Mouse (Mus musculus): ENCODE results near the gene Gm11555.
A peak's percentile ranks its signal among the peaks of the same experiment; 100 is the strongest.
"Not testable (repeated sequence)": the region's sequence is repeated elsewhere in the genome, so short reads cannot be mapped to it uniquely, and the experiment has no call there.

Gene Gm11555

GRCm38 (mm10) chr11:99650136-99650535 lies at the start of gene Gm11555:
Gene Gm11555 (minus strand): TSS chr11:99650236.
- DNase-seq (ENCODE audit: low read depth, low spot score), result no peak

GRCm38 (mm10) chr11:99690463-99690862 lies 40.4 kb upstream of the Gm11555 start, which contains the start of gene Gm14190:
Gene Gm14190 (minus strand): TSS chr11:99690740.
- no peak for DNase-seq (ENCODE audit: low read depth, low spot score)

DNA sequence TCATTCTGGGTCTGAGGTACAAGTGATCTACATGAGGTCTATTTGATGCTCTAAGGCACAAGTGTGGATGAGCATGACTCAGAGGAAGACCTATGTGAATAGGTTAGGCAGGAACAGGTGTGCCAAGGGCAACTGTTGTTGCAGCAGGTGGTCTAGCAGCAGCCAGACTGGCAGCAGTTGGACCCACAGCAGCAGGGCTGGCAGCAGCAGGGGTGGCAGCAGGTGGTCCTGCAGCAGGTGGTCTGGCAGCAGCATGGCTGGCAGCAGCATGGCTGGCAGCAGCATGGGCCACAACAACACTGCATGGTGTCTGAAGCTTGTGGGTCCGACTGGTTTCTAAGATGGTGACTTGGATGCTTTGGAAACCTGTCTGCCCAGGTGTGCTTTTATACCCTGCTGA lies 35.2 kb upstream of the Gm11555 start:
- DNase-seq (ENCODE audit: low read depth, low spot score), result not testable (repeated sequence)

DNA sequence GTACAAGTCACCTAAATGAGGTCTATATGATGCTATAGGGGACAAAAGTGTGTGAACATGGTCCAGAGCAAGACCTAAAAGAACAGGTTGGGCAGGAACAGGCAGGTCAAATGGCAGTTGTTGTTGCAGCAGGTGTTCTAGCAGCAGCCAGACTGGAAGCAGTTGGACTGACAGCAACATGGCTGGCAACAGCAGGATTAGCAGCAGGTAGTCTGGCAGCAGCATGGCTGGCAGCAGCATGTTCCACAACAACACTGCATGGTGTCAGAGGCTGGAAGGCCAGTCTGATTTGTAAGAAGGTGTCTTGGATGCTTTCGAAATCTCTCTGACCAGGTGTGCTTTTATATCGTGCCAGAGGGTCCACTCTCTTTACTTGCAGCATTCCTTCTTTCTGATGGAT lies 33.4 kb upstream of the Gm11555 start:
- no peak for DNase-seq (ENCODE audit: low read depth, low spot score)

DNA sequence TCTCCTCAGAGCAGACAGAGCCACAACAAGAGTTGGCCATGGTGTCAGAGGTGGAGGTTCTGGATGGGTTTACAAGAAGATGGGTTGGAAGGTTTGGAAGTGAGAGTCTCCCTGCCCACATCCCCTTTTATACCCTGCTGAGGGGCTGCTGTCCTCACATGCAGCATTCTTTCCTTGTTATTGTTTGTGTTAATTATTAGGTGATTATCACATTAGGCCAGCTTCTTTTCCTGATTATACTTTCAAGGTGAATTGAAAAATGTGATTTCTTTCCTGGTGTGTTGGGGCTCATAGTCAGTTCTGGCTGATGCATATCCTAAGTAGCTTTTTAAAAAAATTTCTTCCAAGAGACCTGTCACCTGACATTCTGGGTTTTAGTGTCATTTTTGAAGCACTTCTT lies 15.8 kb upstream of the Gm11555 start, which contains the start of gene Krtap4-6:
Gene Krtap4-6 (minus strand): TSS at position 101 of the 400 bp plus-strand sequence.
- no peak for DNase-seq (ENCODE audit: low read depth, low spot score)

- DNase-seq (ENCODE audit: low read depth, low spot score), result no peak
These were observed 12.8 kb upstream of the Gm11555 start for GRCm38 (mm10) chr11:99662802-99663201.

DNA sequence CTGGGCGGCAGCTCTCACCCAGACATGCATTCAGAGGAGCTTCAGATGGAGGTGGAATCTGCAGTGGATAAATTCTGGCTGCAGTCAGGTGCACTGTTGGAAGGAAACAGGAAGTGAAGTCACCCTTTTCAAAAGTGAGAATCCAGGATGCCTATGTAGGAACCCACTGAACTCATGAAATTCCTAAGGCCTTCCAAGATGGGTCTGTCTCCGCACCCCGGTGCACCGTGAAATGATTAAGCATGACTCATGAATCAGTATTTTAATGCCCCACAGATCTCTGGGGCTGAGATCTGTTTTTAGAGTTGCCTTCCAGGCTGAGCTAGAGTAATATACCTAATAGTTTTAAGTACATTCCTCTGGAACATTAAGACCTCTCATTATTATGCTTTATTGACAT lies 9.2 kb upstream of the Gm11555 start:
- no peak for DNase-seq (ENCODE audit: low read depth, low spot score)

- not testable (repeated sequence) for DNase-seq (ENCODE audit: low read depth, low spot score)
These were observed 8.5 kb upstream of the Gm11555 start, which contains the start of gene Gm11563 for GRCm38 (mm10) chr11:99658467-99659010. Gene Gm11563 (minus strand): TSS chr11:99658960.

DNA sequence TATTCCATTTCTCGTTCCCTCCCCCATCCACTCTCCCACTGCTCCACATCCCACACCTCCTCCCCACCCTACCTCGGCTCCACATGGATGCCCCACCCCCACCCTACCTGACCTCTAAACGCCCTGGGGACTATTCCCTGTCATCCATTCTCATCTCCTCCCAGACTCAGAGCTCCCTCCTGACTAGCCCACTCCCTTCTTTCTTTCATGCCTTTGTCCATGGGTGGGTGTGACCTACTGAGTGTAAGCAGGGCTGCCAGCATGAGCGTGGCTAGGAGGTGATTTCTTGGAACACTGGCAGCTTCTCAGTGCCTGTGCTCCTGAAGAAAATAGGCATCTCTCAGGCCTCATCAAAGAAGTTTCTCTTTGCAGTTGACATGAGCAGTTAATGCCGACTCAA lies 7.0 kb upstream of the Gm11555 start:
- no peak for DNase-seq (ENCODE audit: low read depth, low spot score)

DNA sequence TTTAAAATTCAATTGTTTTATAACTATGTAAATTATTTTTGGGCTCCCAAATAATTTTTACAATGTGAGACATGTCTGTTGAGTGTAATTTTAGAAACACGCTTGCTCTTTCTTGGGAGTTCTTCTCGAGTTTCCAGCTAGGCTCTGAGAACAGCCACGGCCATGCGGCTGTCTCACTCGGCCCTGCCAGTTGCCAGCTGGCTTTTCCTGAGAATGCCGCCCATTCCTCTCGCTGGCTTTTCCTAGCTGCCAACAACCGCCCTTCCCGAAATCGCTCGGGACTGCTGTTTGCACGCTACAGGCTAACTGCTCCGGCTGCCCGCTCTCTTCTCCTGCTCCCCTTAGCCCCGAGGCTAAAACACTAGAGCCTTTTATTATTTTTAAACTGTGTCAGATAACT lies 3.6 kb downstream of the Gm11555 start:
- DNase-seq (ENCODE audit: low read depth, low spot score), result peak; percentile 22

- no peak for DNase-seq (ENCODE audit: low read depth, low spot score)
These were observed 5.7 kb downstream of the Gm11555 start for GRCm38 (mm10) chr11:99644351-99644750.

DNA sequence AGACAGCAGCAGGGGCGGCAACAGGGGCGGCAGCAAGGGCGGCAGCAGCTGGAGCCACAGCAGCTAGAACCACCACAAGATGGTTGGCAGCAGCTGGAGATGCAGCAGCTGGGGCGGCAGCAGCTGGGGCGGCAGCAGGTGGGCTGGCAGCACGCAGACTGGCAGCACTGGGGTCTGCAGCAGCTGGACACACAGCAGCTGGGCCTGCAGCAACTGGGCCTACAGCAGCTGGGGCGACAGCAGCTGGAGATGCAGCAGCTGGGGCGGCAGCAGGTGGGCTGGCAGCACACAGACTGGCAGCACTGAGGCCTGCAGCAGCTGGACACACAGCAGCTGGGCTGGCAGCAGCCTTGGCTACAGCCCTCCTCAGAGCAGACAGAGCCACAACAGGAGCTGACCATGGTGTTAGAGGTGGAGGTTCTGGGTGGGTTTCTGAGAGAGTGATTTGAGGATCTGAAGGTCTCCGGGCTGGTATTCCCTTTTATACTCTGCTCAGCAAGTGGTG lies 6.3 kb downstream of the Gm11555 start, which contains the start of gene Krtap4-7:
Gene Krtap4-7 (minus strand): TSS at position 455 of the 505 bp plus-strand sequence.
- not testable (repeated sequence) for DNase-seq (ENCODE audit: low read depth, low spot score)

GRCm38 (mm10) chr11:99640926-99641325 lies 9.1 kb downstream of the Gm11555 start:
- no peak for DNase-seq (ENCODE audit: low read depth, low spot score)

DNA sequence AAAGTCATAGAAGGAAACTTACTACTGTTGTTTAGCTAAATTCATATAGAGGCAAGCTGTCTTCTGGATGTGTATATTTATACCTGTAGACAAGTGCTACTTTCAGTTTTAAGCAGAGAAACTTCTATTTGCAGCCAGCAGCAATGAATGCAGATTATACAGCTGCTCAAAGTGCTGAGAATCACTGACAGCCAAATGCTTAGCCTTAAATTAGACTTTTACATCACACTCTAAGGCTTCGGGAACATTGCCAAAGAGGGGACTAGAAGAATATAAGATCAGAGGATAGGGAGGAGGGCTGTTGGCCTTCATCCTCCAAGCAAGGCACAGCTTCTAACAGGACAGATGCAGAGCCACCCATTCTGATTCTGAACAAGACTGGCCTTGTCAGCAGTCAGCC lies 12.9 kb downstream of the Gm11555 start:
- peak; percentile 53 for DNase-seq (ENCODE audit: low read depth, low spot score)

DNA sequence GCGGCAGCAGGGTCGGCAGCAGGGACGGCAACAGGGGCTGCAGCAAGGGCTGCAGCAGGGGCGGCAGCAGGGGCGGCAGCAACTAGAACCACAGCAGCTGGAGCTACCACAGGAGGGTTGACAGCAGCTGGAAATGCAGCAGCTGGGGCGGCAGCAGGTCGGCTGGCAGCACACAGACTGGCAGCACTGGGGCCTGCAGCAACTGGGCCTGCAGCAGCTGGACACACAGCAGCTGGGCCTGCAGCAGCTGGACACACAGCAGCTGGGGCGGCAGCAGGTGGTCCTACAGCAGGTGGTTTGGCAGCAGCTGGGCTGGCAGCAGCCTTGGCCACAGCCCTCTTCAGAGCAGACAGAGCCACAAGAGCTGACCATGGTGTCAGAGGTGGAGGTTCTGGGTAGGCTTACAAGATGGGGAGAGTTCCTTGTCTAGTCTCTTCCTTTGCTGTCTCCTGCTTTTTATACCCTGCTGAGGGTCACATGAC lies 15.3 kb downstream of the Gm11555 start, which contains the start of gene Krtap4-2:
Gene Krtap4-2 (minus strand): TSS at position 432 of the 482 bp plus-strand sequence.
- no peak for DNase-seq (ENCODE audit: low read depth, low spot score)

DNA sequence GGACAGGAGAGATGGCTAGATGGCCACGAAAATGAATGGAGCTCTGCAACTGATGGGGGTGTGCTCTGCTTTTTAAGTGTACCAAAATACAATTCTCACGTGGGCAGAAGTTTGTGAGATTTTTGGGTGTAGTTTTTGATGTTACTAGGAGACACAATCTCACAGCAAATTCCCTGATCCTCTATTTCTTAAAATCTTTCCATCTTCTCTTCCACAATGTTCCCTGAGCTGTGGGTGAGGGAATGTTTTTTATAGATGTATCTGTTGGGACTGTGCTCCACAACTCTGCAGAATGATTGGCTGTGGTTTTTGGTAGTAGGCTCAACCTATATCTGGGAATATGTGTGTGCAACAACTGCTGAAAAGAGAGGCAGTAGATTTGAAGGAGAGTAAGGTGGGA lies 16.7 kb downstream of the Gm11555 start:
- peak; percentile 68 for DNase-seq (ENCODE audit: low read depth, low spot score)

- no peak for DNase-seq (ENCODE audit: low read depth, low spot score)
These were observed 19.1 kb downstream of the Gm11555 start for GRCm38 (mm10) chr11:99630890-99631289.

- DNase-seq (ENCODE audit: low read depth, low spot score), result no peak
These were observed 21.9 kb downstream of the Gm11555 start, which contains the start of gene Krtap4-1 for GRCm38 (mm10) chr11:99628138-99628537. Gene Krtap4-1 (minus strand): TSS chr11:99628238.

GRCm38 (mm10) chr11:99620335-99620734 lies 29.7 kb downstream of the Gm11555 start, which contains the start of gene Gm11562:
Gene Gm11562 (minus strand): TSS chr11:99620435.
- DNase-seq (ENCODE audit: low read depth, low spot score), result no peak

DNA sequence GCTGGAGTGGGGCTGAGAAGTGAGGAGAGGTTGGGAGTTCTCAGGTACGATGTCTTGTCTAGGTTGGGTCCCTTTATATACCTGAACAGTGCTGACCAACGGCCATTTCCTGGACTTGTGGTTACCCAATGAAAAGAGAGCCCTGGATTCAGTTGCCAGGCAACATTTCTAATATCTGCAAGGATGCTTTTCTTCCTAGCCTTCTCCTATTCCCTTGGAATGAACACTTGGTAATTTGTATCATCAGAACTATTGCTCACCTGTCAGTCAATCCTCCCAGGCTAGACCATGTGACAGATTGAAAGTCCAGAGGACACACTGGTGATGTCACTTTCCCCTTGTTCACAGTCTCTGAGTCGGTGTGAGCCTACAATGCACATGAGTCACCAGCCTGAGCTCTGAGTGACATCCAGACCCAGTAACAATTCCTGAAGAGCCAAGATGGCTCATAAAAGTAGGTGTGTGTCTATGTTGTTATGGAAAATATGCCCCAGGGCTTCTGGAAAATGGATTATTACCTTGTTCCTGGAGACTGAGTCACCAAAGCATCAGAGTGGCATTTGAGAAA lies 35.2 kb downstream of the Gm11555 start, which contains the start of gene Krtap2-4:
Gene Krtap2-4 (minus strand): TSS at position 51 of the 568 bp plus-strand sequence.
- no peak for DNase-seq (ENCODE audit: low read depth, low spot score)

DNA sequence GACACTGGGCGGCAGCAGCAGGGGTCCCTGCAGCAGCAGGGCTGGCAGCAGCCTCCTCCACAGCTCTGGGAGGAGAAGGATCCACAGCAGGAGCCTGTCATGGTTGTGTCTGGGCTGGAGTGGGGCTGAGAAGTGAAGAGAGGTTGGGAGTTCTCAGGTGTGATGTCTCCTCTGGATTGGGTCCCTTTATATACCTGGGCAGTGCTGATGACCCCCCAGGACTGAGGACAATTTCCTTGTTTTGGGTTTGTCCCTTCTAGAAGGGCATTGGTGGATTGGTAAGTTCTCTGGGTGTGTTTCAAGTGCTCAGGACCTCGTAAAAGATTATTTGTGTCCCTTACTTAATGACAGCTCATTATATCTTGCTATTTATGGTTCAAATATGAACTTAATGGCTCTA lies 39.9 kb downstream of the Gm11555 start, which contains the start of gene Gm11937:
Gene Gm11937 (minus strand): TSS at position 101 of the 400 bp plus-strand sequence.
- DNase-seq (ENCODE audit: low read depth, low spot score), result not testable (repeated sequence)

DNA sequence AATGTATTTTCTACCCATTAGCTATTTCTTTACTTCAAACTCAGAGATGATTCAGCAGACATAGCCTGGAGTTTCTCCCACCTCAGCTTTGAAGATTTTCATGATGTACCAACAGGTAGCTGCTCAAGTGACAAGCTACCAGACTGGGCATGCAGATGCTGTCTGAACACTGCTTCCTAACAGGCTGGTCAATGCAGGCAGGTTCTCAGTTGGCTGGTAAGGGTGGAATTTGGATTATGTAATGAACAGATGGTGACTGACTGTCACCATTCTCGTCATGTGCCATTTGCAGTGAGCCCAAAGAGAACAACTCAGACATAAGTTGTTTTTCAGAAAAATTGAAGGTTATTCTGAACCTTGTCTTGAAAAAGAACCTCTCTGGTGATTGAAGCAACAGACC lies 40.9 kb downstream of the Gm11555 start:
- peak; percentile 61 for DNase-seq (ENCODE audit: low read depth, low spot score)

Data from telencephalon, adult 2 months (tissue).